Mouse (Mus musculus) heart, embryonic 11.5 days (tissue): Measurements from ENCODE around the gene Nfix. TPM values are rescaled to one million over a fixed set of nuclear protein-coding genes. Genes with fewer than 3 reads are reported as not detected.

ENCODE experiments used
- ATAC-seq: fragments of 200-750 bp; cut with Nextera tagmentation; replicated peaks from 2 replicates; pipeline ENCODE4 v1.8.0; 2017; ENCODE audit warnings: moderate library complexity; ENCODE audit not compliant: insufficient number of reproducible peaks, low FRiP score, low TSS enrichment
- H3K27ac ChIP-seq: fragments of 300-500 bp; sonication (generic); 2 replicates; pipeline ENCODE4 v1.5.1; 2014; ENCODE audit warnings: mild to moderate bottlenecking, low read depth, low read length
- H3K27me3 ChIP-seq: fragments of 300-500 bp; sonication (generic); 2 replicates; pipeline ENCODE4 v1.6.1; 2014; ENCODE audit warnings: mild to moderate bottlenecking, low read length, mixed read lengths; ENCODE audit not compliant: control insufficient read depth, insufficient read depth
- H3K36me3 ChIP-seq: fragments of 300-500 bp; sonication (generic); 2 replicates; pipeline ENCODE4 v1.6.1; 2014; ENCODE audit warnings: mild to moderate bottlenecking, low read length, moderate library complexity, mixed read lengths; ENCODE audit not compliant: control insufficient read depth, insufficient read depth
- H3K4me1 ChIP-seq: fragments of 300-500 bp; sonication (generic); 2 replicates; pipeline ENCODE4 v1.6.1; 2014; ENCODE audit warnings: low read length; ENCODE audit not compliant: control insufficient read depth, insufficient read depth
- H3K4me2 ChIP-seq: fragments of 300-500 bp; sonication (generic); 2 replicates; pipeline ENCODE4 v1.6.1; 2014; ENCODE audit warnings: mild to moderate bottlenecking, moderate library complexity
- H3K4me3 ChIP-seq: fragments of 300-500 bp; sonication (generic); 2 replicates; pipeline ENCODE4 v1.5.1; 2014; ENCODE audit warnings: low read depth, low read length
- H3K9ac ChIP-seq: fragments of 300-500 bp; sonication (generic); 2 replicates; pipeline ENCODE4 v1.6.1; 2014; ENCODE audit warnings: mild to moderate bottlenecking, low read depth, low read length, moderate library complexity
- H3K9me3 ChIP-seq: fragments of 300-500 bp; sonication (generic); replicated peaks from 2 replicates; pipeline ENCODE4 v1.6.1; 2016; ENCODE audit warnings: low read length; ENCODE audit not compliant: control insufficient read depth
- WGBS: fragments of 180-500 bp; shearing (Covaris S2); extraction: QIAGEN DNeasy Blood & Tissue Kit; methylation state at CpG from one replicate; pipeline ENCODE4 v1.1.7; 2014; ENCODE audit not compliant: insufficient replicate concordance; 5-methylcytosine and 5-hydroxymethylcytosine counted together
- polyA plus RNA-seq: library from polyadenylated mRNA; unstranded; fragments of >200 nt; fragmentation: Nextera tagmentation; extraction: Ambion mirVana; gene quantifications from 2 replicates; pipeline ENCODE4 v1.2.1, GENCODE M21; 2014

The Nfix gene
- polyA plus RNA-seq, 1 experiment from 2014 or later, result 7.6 TPM

GRCm38 (mm10) chr8:84809941-84810280 lies 9.8 kb upstream of the Nfix start:
- no peak overlapping the region for H3K27ac ChIP-seq
- H3K36me3 ChIP-seq, result no peaks in the 10 kb centered on the region
- no peak overlapping the region for H3K4me2 ChIP-seq
- H3K9ac ChIP-seq, result no peak overlapping the region
- H3K4me1 ChIP-seq, result peaks cover 3% of the 10 kb centered on the region; the same call in 1 of the 2 replicates
- ATAC-seq, result no peak
- 71% methylated on average over 5 of the region's 5 CpGs for WGBS
- H3K27me3 ChIP-seq, result peaks cover 44% of the 10 kb centered on the region
- no peak overlapping the region for H3K4me3 ChIP-seq
- 0 out of 2 replicates have a peak, but pooled peaks cover 4% of the 10 kb centered on the region for H3K9me3 ChIP-seq

GRCm38 (mm10) chr8:84809109-84809940 lies 9.2 kb upstream of the Nfix start:
- H3K4me2 ChIP-seq, result no peak overlapping the region
- H3K9ac ChIP-seq, result no peak overlapping the region
- ATAC-seq, result 0 out of 2 replicates have a peak, but pooled peaks have one; percentile 39
- H3K9me3 ChIP-seq, result 0 out of 2 replicates have a peak, but pooled peaks cover 4% of the 10 kb centered on the region
- no peak overlapping the region for H3K4me3 ChIP-seq
- no peaks in the 10 kb centered on the region for H3K36me3 ChIP-seq
- peaks cover 44% of the 10 kb centered on the region for H3K27me3 ChIP-seq
- H3K27ac ChIP-seq, result no peak overlapping the region
- H3K4me1 ChIP-seq, result peaks cover 3% of the 10 kb centered on the region; the same call in 1 of the 2 replicates
- WGBS, result 48% methylated on average over 12 of the region's 12 CpGs

GRCm38 (mm10) chr8:84806031-84806430 lies 5.9 kb upstream of the Nfix start:
- no peak overlapping the region for H3K4me2 ChIP-seq
- peaks cover under 1% of the 10 kb centered on the region; the same call in 1 of the 2 replicates for H3K4me1 ChIP-seq
- no peaks in the 10 kb centered on the region for H3K36me3 ChIP-seq
- no peak overlapping the region for H3K27ac ChIP-seq
- peaks cover 51% of the 10 kb centered on the region for H3K27me3 ChIP-seq
- 0 out of 2 replicates have a peak, but pooled peaks cover 4% of the 10 kb centered on the region for H3K9me3 ChIP-seq
- H3K9ac ChIP-seq, result no peak overlapping the region
- H3K4me3 ChIP-seq, result no peak overlapping the region
- 87% methylated on average over 5 of the region's 5 CpGs for WGBS
- no peak for ATAC-seq

GRCm38 (mm10) chr8:84799136-84799931 lies 810 bp downstream of the Nfix start:
- Histone ChIP-seq H3K36me3 (no peaks in the 10 kb centered on the region), H3K9ac (peak overlapping the region; percentile 80), H3K4me1 (peaks cover 7% of the 10 kb centered on the region; the same call in 1 of the 2 replicates), H3K4me2 (peak overlapping the region; percentile 99), H3K27me3 (peaks cover 85% of the 10 kb centered on the region), H3K9me3 (no peaks in the 10 kb centered on the region), H3K4me3 (peak overlapping the region; percentile 68), H3K27ac (no peak overlapping the region; the same call in 1 of the 2 replicates)
- under 1% methylated on average over 89 of the region's 108 CpGs for WGBS
- no peak; the same call in 1 of the 2 replicates for ATAC-seq

- peaks cover 86% of the 10 kb centered on the region for H3K27me3 ChIP-seq
- no peak for ATAC-seq
These were observed 1.6 kb downstream of the Nfix start for GRCm38 (mm10) chr8:84798446-84799135.

GRCm38 (mm10) chr8:84797971-84798370 lies 2.2 kb downstream of the Nfix start:
- H3K4me1 ChIP-seq, result peaks cover 9% of the 10 kb centered on the region; the same call in 1 of the 2 replicates
- no peak overlapping the region for H3K4me2 ChIP-seq
- H3K36me3 ChIP-seq, result no peaks in the 10 kb centered on the region
- no peak overlapping the region for H3K4me3 ChIP-seq
- WGBS, result 75% methylated on average over 6 of the region's 6 CpGs
- H3K27me3 ChIP-seq, result peaks cover 86% of the 10 kb centered on the region
- no peak overlapping the region for H3K27ac ChIP-seq
- no peak for ATAC-seq
- no peak overlapping the region for H3K9ac ChIP-seq
- H3K9me3 ChIP-seq, result no peaks in the 10 kb centered on the region

More at GRCm38 (mm10) chr8:84798446-84799135, 1.6 kb downstream of the Nfix start:
- Histone ChIP-seq H3K36me3 (no peaks in the 10 kb centered on the region), H3K4me3 (peak overlapping the region; percentile 68), H3K9ac (peak overlapping the region; percentile 80), H3K4me1 (peaks cover 9% of the 10 kb centered on the region; the same call in 1 of the 2 replicates), H3K4me2 (peak overlapping the region; percentile 99), H3K27ac (no peak overlapping the region), H3K9me3 (no peaks in the 10 kb centered on the region)
- WGBS, result 43% methylated on average over 10 of the region's 10 CpGs

GRCm38 (mm10) chr8:84797256-84797797 lies 2.8 kb downstream of the Nfix start:
- ATAC-seq, result no peak
- no peak overlapping the region for H3K27ac ChIP-seq
- WGBS, result 76% methylated on average over 15 of the region's 15 CpGs
- H3K4me2 ChIP-seq, result no peak overlapping the region
- H3K9me3 ChIP-seq, result no peaks in the 10 kb centered on the region
- peaks cover 84% of the 10 kb centered on the region for H3K27me3 ChIP-seq
- H3K4me3 ChIP-seq, result no peak overlapping the region
- peaks cover 9% of the 10 kb centered on the region; the same call in 1 of the 2 replicates for H3K4me1 ChIP-seq
- no peaks in the 10 kb centered on the region for H3K36me3 ChIP-seq
- no peak overlapping the region for H3K9ac ChIP-seq

GRCm38 (mm10) chr8:84794486-84794885 lies 5.7 kb downstream of the Nfix start:
- no peaks in the 10 kb centered on the region for H3K9me3 ChIP-seq
- H3K36me3 ChIP-seq, result no peaks in the 10 kb centered on the region
- H3K4me3 ChIP-seq, result no peak overlapping the region
- no peak for ATAC-seq
- no peak overlapping the region for H3K4me2 ChIP-seq
- H3K27me3 ChIP-seq, result peaks cover 87% of the 10 kb centered on the region
- H3K27ac ChIP-seq, result no peak overlapping the region
- peaks cover 9% of the 10 kb centered on the region; the same call in 1 of the 2 replicates for H3K4me1 ChIP-seq
- WGBS, result 58% methylated on average over 7 of the region's 7 CpGs
- H3K9ac ChIP-seq, result no peak overlapping the region
